Mouse (Mus musculus) embryonic facial prominence, embryonic 11.5 days (tissue): ENCODE data around the gene Ddx59. TPM values are rescaled to one million over a fixed set of nuclear protein-coding genes. Genes with fewer than 3 reads are reported as not detected.

Experiments used
- ATAC-seq: fragments of 200-750 bp; cut with Nextera tagmentation; replicated peaks from 2 replicates; pipeline ENCODE4 v1.8.0; 2017; ENCODE audit warnings: low read depth; ENCODE audit not compliant: insufficient number of reproducible peaks, low FRiP score, low TSS enrichment
- DNase-seq: peaks from one replicate; pipeline ENCODE4 v3.0.0-alpha.2; 2015; ENCODE audit warnings: low spot score
- H3K27ac ChIP-seq: fragments of 300-500 bp; sonication (generic); replicated peaks from 2 replicates; pipeline ENCODE4 v1.5.1; 2014; ENCODE audit warnings: mild to moderate bottlenecking, low read depth, low read length, control low read depth
- H3K27me3 ChIP-seq: fragments of 300-500 bp; sonication (generic); 2 replicates; pipeline ENCODE4 v1.6.1; 2014; ENCODE audit warnings: mild to moderate bottlenecking, low read length, moderate library complexity, mixed read lengths; ENCODE audit not compliant: control insufficient read depth, insufficient read depth
- H3K36me3 ChIP-seq: fragments of 300-500 bp; sonication (generic); replicated peaks from 2 replicates; pipeline ENCODE4 v1.6.1; 2014; ENCODE audit warnings: low read depth, mild to moderate bottlenecking, low read length, moderate library complexity, mixed read lengths; ENCODE audit not compliant: control insufficient read depth, insufficient read depth
- H3K4me1 ChIP-seq: fragments of 300-500 bp; sonication (generic); 2 replicates; pipeline ENCODE4 v1.6.1; 2014; ENCODE audit warnings: low read length, mixed read lengths; ENCODE audit not compliant: control insufficient read depth, insufficient read depth
- H3K4me2 ChIP-seq: fragments of 300-500 bp; sonication (generic); 2 replicates; pipeline ENCODE4 v1.6.1; 2014; ENCODE audit warnings: low read depth, mild to moderate bottlenecking, control low read depth, low read length, moderate library complexity
- H3K4me3 ChIP-seq: fragments of 300-500 bp; sonication (generic); 2 replicates; pipeline ENCODE4 v1.5.1; 2014; ENCODE audit warnings: low read depth, low read length, control low read depth
- H3K9ac ChIP-seq: fragments of 300-500 bp; sonication (generic); replicated peaks from 2 replicates; pipeline ENCODE4 v1.6.1; 2014; ENCODE audit warnings: mild to moderate bottlenecking, control low read depth, low read length
- H3K9me3 ChIP-seq: fragments of 300-500 bp; sonication (generic); replicated peaks from 2 replicates; pipeline ENCODE4 v1.6.1; 2016; ENCODE audit warnings: mild to moderate bottlenecking, low read length, inconsistent platforms, mixed read lengths; ENCODE audit not compliant: control insufficient read depth
- WGBS: fragments of 180-500 bp; shearing (Covaris S2); extraction: QIAGEN DNeasy Blood & Tissue Kit; methylation state at CpG from one replicate; pipeline ENCODE4 v1.1.7; 2014; 5-methylcytosine and 5-hydroxymethylcytosine counted together
- polyA plus RNA-seq: library from polyadenylated mRNA; unstranded; fragments of >200 nt; fragmentation: Nextera tagmentation; extraction: Ambion mirVana; gene quantifications from 2 replicates; pipeline ENCODE4 v1.2.1, GENCODE M21; 2014

The Ddx59 gene
- polyA plus RNA-seq, 1 experiment from 2014 or later: 19.9 TPM

- ATAC-seq (no peak), DNase-seq (no peak)
- no peaks in the 10 kb centered on the region for H3K36me3 ChIP-seq
- H3K9ac ChIP-seq: no peak overlapping the region
- 65% methylated on average over 7 of the region's 7 CpGs for WGBS
- H3K27me3 ChIP-seq: no peaks in the 10 kb centered on the region
- H3K27ac ChIP-seq: no peak overlapping the region
- no peak overlapping the region for H3K4me3 ChIP-seq
- H3K4me2 ChIP-seq: no peak overlapping the region
- no peaks in the 10 kb centered on the region for H3K4me1 ChIP-seq
- no peaks in the 10 kb centered on the region for H3K9me3 ChIP-seq
Measured at GRCm38 (mm10) chr1:136430126-136430818, 15.2 kb downstream of the Ddx59 start.

DNA sequence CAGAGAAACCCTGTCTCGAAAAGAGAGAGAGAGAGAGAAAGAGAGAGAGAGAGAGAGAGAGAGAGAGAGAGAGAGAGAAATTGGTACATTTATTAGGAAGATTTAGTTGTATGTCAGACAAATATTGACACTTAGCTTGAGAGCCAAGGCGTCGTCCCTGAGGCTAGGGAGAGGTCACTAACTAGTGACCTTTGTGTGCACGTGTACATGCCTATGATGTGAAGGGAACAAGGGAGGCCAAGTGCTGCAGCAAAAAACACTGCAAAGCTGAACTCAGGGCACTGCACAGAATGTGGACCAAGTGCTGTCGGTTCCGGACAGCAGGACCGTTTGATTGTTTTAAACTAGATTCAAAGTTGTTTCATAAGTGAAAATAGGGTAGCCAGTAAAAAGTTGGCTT is 25.7 kb downstream of the Ddx59 start:
- no peak overlapping the region for H3K4me2 ChIP-seq
- WGBS: 77% methylated on average over 7 of the region's 7 CpGs
- H3K9me3 ChIP-seq: no peaks in the 10 kb centered on the region
- no peak for DNase-seq
- no peaks in the 10 kb centered on the region for H3K27me3 ChIP-seq
- H3K4me3 ChIP-seq: no peak overlapping the region
- no peak for ATAC-seq
- no peaks in the 10 kb centered on the region for H3K4me1 ChIP-seq
- no peak overlapping the region for H3K27ac ChIP-seq
- no peaks in the 10 kb centered on the region for H3K36me3 ChIP-seq
- no peak overlapping the region for H3K9ac ChIP-seq

- Histone ChIP-seq H3K9me3 (no peaks in the 10 kb centered on the region), H3K9ac (no peak overlapping the region), H3K4me3 (no peak overlapping the region), H3K36me3 (no peaks in the 10 kb centered on the region), H3K4me2 (no peak overlapping the region), H3K4me1 (no peaks in the 10 kb centered on the region), H3K27me3 (no peaks in the 10 kb centered on the region), H3K27ac (no peak overlapping the region)
- DNase-seq: no peak
- 46% methylated on average over 9 of the region's 9 CpGs for WGBS
- no peak for ATAC-seq
Measured at GRCm38 (mm10) chr1:136442809-136443208, 27.7 kb downstream of the Ddx59 start.

GRCm38 (mm10) chr1:136444555-136445255 is 29.6 kb downstream of the Ddx59 start:
- Histone ChIP-seq H3K9me3 (no peaks in the 10 kb centered on the region), H3K4me1 (no peaks in the 10 kb centered on the region), H3K36me3 (no peaks in the 10 kb centered on the region), H3K27me3 (no peaks in the 10 kb centered on the region), H3K27ac (no peak overlapping the region), H3K9ac (no peak overlapping the region), H3K4me2 (no peak overlapping the region), H3K4me3 (no peak overlapping the region)
- 81% methylated on average over 12 of the region's 12 CpGs for WGBS
- ATAC-seq (no peak), DNase-seq (no peak)

DNA sequence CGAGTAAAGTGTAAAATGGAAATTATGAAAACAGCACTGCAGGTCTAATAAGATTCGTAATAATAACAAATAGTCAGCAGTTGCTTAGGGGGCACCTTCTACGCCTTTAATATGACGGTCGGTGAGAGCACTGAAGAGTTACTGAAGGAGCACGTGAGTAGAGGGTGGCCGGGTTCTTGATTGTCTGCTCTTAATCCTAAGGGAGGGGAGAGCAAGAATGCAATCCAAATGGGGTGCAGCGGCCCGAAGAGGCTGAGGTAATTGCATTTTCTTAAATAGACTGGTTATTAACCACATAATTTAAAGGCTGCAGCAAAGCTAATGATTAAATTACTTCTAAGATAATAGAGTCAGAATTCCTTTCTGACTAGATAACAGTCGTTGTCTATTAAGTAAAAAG is 31.9 kb downstream of the Ddx59 start:
- Histone ChIP-seq H3K9me3 (no peaks in the 10 kb centered on the region), H3K27ac (no peak overlapping the region)
- WGBS: 76% methylated on average over 10 of the region's 10 CpGs

GRCm38 (mm10) chr1:136447338-136447737 is 32.3 kb downstream of the Ddx59 start:
- Histone ChIP-seq H3K4me2 (no peak overlapping the region), H3K4me3 (no peak overlapping the region), H3K9me3 (no peaks in the 10 kb centered on the region), H3K27me3 (no peaks in the 10 kb centered on the region), H3K36me3 (no peaks in the 10 kb centered on the region), H3K27ac (no peak overlapping the region), H3K4me1 (no peaks in the 10 kb centered on the region), H3K9ac (no peak overlapping the region)
- DNase-seq (no peak), ATAC-seq (no peak)
- WGBS: 81% methylated on average over 4 of the region's 4 CpGs

More for the DNA sequence above, 31.9 kb downstream of the Ddx59 start:
- no peaks in the 10 kb centered on the region for H3K36me3 ChIP-seq
- no peak overlapping the region for H3K9ac ChIP-seq
- H3K27me3 ChIP-seq: no peaks in the 10 kb centered on the region
- H3K4me1 ChIP-seq: no peaks in the 10 kb centered on the region
- ATAC-seq (no peak), DNase-seq (no peak)
- H3K4me2 ChIP-seq: no peak overlapping the region
- H3K4me3 ChIP-seq: no peak overlapping the region

DNA sequence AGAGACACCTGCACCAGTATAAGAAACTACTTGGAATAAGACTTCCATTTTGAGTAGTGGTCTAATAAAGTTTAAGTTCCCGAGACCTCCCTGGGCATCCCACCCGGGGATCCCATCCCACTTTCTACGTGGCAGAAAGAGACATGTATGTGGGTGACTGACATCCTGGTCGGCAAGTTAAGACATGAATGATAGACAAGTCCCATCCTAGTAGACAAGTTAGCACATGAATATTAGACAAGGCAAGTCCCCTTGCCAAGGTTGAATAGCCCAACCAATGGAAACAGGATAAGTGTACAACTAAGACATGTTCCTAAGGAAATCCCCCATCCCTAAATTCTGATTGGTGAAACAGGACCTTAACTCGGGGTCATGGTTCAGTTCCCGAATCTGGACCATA is 34.5 kb downstream of the Ddx59 start:
- no peak overlapping the region for H3K4me2 ChIP-seq
- no peaks in the 10 kb centered on the region for H3K36me3 ChIP-seq
- H3K9me3 ChIP-seq: no peaks in the 10 kb centered on the region
- H3K4me1 ChIP-seq: no peaks in the 10 kb centered on the region
- H3K9ac ChIP-seq: no peak overlapping the region
- 88% methylated on average over 6 of the region's 6 CpGs for WGBS
- ATAC-seq: no peak
- H3K4me3 ChIP-seq: no peak overlapping the region
- DNase-seq: no peak
- H3K27me3 ChIP-seq: no peaks in the 10 kb centered on the region
- no peak overlapping the region for H3K27ac ChIP-seq

- H3K4me1 ChIP-seq: no peaks in the 10 kb centered on the region
- no peak overlapping the region for H3K9ac ChIP-seq
- no peaks in the 10 kb centered on the region for H3K36me3 ChIP-seq
- DNase-seq (no peak), ATAC-seq (no peak)
- H3K27me3 ChIP-seq: no peaks in the 10 kb centered on the region
- H3K9me3 ChIP-seq: no peaks in the 10 kb centered on the region
- H3K4me2 ChIP-seq: no peak overlapping the region
- H3K4me3 ChIP-seq: no peak overlapping the region
- 76% methylated on average over 5 of the region's 5 CpGs for WGBS
- H3K27ac ChIP-seq: no peak overlapping the region
Measured at GRCm38 (mm10) chr1:136450206-136450605, 35.1 kb downstream of the Ddx59 start.
